Mouse (Mus musculus): Measurements from ENCODE around the gene Twnk.

DNA sequence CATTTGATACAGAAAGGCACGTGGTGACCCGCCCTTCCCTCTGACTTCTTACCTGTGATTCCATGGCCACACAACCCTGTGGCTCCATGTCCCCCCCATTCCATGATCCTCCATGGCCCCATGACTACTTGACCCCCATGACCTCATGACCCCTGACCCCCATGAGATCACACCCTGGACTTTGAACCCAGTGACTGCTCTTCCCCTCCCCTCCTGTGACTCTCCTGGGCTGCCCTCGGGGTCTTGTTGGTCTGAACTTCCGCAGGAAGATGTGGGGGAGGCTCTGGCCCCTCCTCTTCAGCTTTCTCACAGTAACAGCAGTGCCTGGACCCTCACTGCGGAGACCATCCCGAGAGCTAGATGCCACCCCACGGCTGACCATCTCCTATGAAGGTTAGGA lies 13.2 kb upstream of the Twnk start:
- TF ChIP-seq CTCF (conservative IDR thresholded peaks at IDR 0.05; ENCODE audit: insufficient read depth, insufficient read length, low read depth, low read length) (no peak), POLR2A (IDR thresholded peaks at IDR 0.05; ENCODE audit: low read depth, low read length) (no peak)
